Mouse (Mus musculus): ENCODE measurements around the gene Sema4c.

DNA sequence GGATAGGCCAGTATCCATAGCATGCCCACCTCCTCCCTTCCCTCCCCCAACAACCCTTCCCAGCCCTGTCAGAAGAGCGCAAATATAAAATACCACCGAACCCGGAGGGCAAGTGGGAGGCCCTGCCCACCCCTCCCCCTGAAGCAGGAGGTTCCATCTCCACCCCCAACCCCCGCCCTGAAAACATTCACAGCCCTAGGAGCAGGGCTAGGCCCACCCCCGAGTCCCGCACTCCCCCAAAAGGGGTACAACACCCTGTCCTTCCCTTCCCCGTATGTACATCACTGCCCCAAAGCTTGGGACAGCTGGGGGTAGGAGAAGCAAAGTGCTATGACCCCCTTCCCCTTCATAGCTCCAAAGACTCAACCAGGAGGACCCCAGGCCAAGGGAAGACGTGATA, 9.4 kb downstream of the Sema4c start:
- TF ChIP-seq CTCF (IDR thresholded peaks at IDR 0.05; ENCODE audit: low read depth, low read length) = no peak
- TF ChIP-seq TAL1 (conservative IDR thresholded peaks at IDR 0.05; ENCODE audit: low read depth, low read length) = no peak

All from G1E (cell line).